Mouse (Mus musculus) heart, embryonic 16.5 days (tissue): ENCODE measurements around the gene Dlg2. TPM values are rescaled to one million over a fixed set of nuclear protein-coding genes. Genes with fewer than 3 reads are reported as not detected.

Experiments
- ATAC-seq: fragments of 200-750 bp; cut with Nextera tagmentation; replicated peaks from 2 replicates; pipeline ENCODE4 v1.8.0; 2017; ENCODE audit warnings: moderate number of reproducible peaks; ENCODE audit not compliant: insufficient read depth, low FRiP score; ENCODE audit errors: extremely low read depth
- H3K27ac ChIP-seq: fragments of 300-500 bp; sonication (generic); 2 replicates; pipeline ENCODE4 v1.5.1; 2014; ENCODE audit warnings: mild to moderate bottlenecking, low read length, control low read depth, moderate library complexity
- H3K27me3 ChIP-seq: fragments of 300-500 bp; sonication (generic); 2 replicates; pipeline ENCODE4 v1.6.1; 2014; ENCODE audit warnings: low read length, mixed read lengths; ENCODE audit not compliant: control insufficient read depth, insufficient read depth
- H3K36me3 ChIP-seq: fragments of 300-500 bp; sonication (generic); 2 replicates; pipeline ENCODE4 v1.6.1; 2014; ENCODE audit not compliant: control insufficient read depth, insufficient read depth
- H3K4me1 ChIP-seq: fragments of 300-500 bp; sonication (generic); 2 replicates; pipeline ENCODE4 v1.6.1; 2014; ENCODE audit warnings: low read length, mixed read lengths; ENCODE audit not compliant: control insufficient read depth, insufficient read depth
- H3K4me2 ChIP-seq: fragments of 300-500 bp; sonication (generic); 2 replicates; pipeline ENCODE4 v1.6.1; 2014; ENCODE audit warnings: low read depth, mild to moderate bottlenecking, control low read depth, low read length
- H3K4me3 ChIP-seq: fragments of 300-500 bp; sonication (generic); 2 replicates; pipeline ENCODE4 v1.5.1; 2014; ENCODE audit warnings: mild to moderate bottlenecking, control low read depth, low read length
- H3K9ac ChIP-seq: fragments of 300-500 bp; sonication (generic); 2 replicates; pipeline ENCODE4 v1.6.1; 2014; ENCODE audit warnings: low read length, control low read depth
- H3K9me3 ChIP-seq: fragments of 300-500 bp; sonication (generic); replicated peaks from 2 replicates; pipeline ENCODE4 v1.6.1; 2016; ENCODE audit warnings: low read length; ENCODE audit not compliant: control insufficient read depth
- WGBS: fragments of 180-500 bp; shearing (Covaris S2); extraction: QIAGEN DNeasy Blood & Tissue Kit; methylation state at CpG from one replicate; pipeline ENCODE4 v1.1.7; 2014; 5-methylcytosine and 5-hydroxymethylcytosine counted together
- polyA plus RNA-seq: library from polyadenylated mRNA; unstranded; fragments of >200 nt; fragmentation: Nextera tagmentation; extraction: Ambion mirVana; gene quantifications from 2 replicates; pipeline ENCODE4 v1.2.1, GENCODE M21; 2015

Gene Dlg2
- polyA plus RNA-seq, 1 experiment from 2014 or later = 7.7 TPM

DNA sequence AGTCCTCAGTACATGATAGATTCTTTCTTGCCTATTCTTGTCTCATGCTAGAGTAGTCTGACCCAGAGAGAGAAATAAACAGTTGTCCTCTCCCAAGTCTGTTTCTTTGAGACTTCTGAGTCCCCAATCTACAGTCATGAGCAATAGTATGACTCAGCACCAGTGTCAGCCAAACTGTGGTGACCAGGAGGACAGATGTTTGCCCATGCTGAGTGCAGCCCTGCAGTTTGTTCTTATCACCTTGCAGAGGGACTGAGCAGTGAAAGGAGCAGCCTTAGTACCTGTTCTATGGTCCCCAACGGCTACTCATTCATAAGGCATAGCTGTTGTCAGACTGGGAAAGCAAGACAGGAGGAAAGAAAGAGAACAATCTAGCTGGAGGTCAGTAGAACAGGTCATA is 1072.3 kb downstream of the Dlg2 start:
- H3K4me3 ChIP-seq = no peak overlapping the region
- H3K27ac ChIP-seq = no peak overlapping the region
- 35% methylated on average over 1 of the region's 1 CpGs for WGBS
- no peak overlapping the region for H3K4me2 ChIP-seq
- no peak overlapping the region for H3K9ac ChIP-seq
- no peaks in the 10 kb centered on the region for H3K36me3 ChIP-seq
- no peaks in the 10 kb centered on the region for H3K27me3 ChIP-seq
- H3K4me1 ChIP-seq = no peaks in the 10 kb centered on the region
- no peak for ATAC-seq
- H3K9me3 ChIP-seq = no peaks in the 10 kb centered on the region

DNA sequence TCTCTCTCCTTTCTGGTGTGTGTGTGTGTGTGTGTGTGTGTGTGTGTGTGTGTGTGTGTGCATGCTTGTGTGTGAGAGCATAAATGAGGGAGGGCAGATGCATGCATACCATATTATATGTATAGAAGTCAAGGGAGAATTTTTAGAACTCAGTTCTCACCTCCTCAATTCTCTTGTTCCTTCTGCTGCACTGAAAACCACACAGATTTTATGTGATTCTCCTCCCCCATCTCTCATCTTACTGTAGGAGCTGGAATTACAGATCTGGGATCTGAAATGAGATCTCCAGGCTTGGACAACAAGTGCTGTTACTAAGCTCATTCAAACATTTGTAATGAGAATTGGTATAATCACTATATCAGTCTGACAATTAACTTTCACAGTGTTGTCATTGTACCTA is 1081.1 kb downstream of the Dlg2 start:
- no peak overlapping the region for H3K4me3 ChIP-seq
- no peaks in the 10 kb centered on the region for H3K4me1 ChIP-seq
- no peak overlapping the region for H3K9ac ChIP-seq
- no peak overlapping the region for H3K4me2 ChIP-seq
- no peaks in the 10 kb centered on the region for H3K36me3 ChIP-seq
- ATAC-seq = no peak
- no peaks in the 10 kb centered on the region for H3K9me3 ChIP-seq
- H3K27ac ChIP-seq = no peak overlapping the region
- H3K27me3 ChIP-seq = no peaks in the 10 kb centered on the region

GRCm38 (mm10) chr7:91567423-91567822 is 1091.0 kb downstream of the Dlg2 start:
- Histone ChIP-seq H3K36me3 (no peaks in the 10 kb centered on the region), H3K4me1 (no peaks in the 10 kb centered on the region), H3K27me3 (no peaks in the 10 kb centered on the region), H3K9ac (no peak overlapping the region), H3K9me3 (no peaks in the 10 kb centered on the region), H3K4me2 (no peak overlapping the region), H3K27ac (no peak overlapping the region), H3K4me3 (no peak overlapping the region)
- no peak for ATAC-seq

DNA sequence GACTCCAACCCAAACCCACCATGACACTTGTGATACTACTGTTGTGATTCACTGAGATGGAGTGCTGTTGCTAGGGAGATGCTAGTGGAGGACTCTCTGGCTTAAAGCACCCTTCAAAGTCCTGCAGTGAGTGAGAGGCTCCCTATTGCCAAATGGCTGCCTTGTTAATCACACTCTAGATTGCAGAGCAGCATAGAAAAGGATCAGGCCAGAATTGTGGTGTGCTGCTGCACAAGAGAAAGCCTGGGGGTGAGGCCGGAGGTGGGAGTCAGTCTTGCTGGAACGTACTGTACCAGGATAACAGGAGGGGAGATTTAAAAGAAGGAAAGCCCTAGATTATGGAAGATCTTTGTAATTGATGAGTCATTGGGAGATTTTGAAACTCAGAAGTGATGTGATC is 1094.5 kb downstream of the Dlg2 start:
- H3K27me3 ChIP-seq = no peaks in the 10 kb centered on the region
- H3K4me2 ChIP-seq = no peak overlapping the region
- ATAC-seq = no peak
- H3K36me3 ChIP-seq = no peaks in the 10 kb centered on the region
- H3K4me1 ChIP-seq = no peaks in the 10 kb centered on the region
- WGBS = 82% methylated on average over 2 of the region's 2 CpGs
- no peak overlapping the region for H3K4me3 ChIP-seq
- H3K9me3 ChIP-seq = no peaks in the 10 kb centered on the region
- no peak overlapping the region for H3K9ac ChIP-seq
- no peak overlapping the region for H3K27ac ChIP-seq

- no peak for ATAC-seq
- Histone ChIP-seq H3K36me3 (no peaks in the 10 kb centered on the region), H3K27me3 (no peaks in the 10 kb centered on the region), H3K9ac (no peak overlapping the region), H3K4me1 (no peaks in the 10 kb centered on the region), H3K4me2 (no peak overlapping the region), H3K9me3 (no peaks in the 10 kb centered on the region), H3K4me3 (no peak overlapping the region), H3K27ac (no peak overlapping the region)
- 52% methylated on average over 2 of the region's 2 CpGs for WGBS
Observed at GRCm38 (mm10) chr7:91572666-91573065, 1096.2 kb downstream of the Dlg2 start.

DNA sequence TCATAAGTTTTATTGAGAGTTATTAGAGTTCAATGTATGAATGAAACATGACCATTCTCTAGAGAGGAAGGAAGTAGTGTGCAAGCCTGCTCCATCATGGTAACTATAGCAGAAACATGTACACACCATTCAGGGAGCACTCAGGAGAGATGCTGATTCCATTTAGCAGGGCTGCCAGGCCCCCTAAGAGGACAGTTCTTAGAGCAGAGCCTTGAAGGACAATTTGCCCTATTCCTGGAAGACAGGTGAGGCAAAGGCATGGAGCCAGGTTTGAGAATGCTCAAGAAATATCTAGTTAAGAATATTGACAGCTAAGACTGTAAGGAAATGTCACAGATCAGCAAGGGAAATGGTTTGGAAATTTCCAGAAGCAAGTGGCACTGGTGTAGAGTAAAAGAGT is 1096.8 kb downstream of the Dlg2 start:
- ATAC-seq = no peak
- no peak overlapping the region for H3K4me2 ChIP-seq
- no peak overlapping the region for H3K27ac ChIP-seq
- no peak overlapping the region for H3K9ac ChIP-seq
- H3K36me3 ChIP-seq = no peaks in the 10 kb centered on the region
- no peaks in the 10 kb centered on the region for H3K4me1 ChIP-seq
- no peaks in the 10 kb centered on the region for H3K27me3 ChIP-seq
- H3K4me3 ChIP-seq = no peak overlapping the region
- no peaks in the 10 kb centered on the region for H3K9me3 ChIP-seq

DNA sequence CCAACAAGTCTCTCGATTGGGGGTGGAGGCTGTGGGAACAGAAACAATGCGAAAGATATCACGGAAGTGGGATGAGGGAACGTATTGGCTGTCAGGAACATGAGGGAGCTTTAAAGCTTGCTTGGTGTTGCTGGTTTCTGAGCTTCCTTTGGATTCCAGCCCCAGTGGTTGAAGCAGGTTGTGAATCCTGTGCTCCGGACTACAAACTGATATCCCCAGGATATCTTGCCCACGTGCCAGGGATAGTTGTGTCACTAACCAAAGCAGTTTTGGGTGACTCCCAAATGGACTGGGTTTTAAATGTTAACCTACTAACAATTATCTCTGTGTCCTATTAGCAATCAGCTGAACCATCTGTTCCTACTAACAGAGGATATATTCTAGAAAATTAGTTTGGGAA is 1099.7 kb downstream of the Dlg2 start:
- Histone ChIP-seq H3K4me1 (no peaks in the 10 kb centered on the region), H3K4me2 (no peak overlapping the region), H3K9ac (no peak overlapping the region), H3K36me3 (no peaks in the 10 kb centered on the region), H3K27ac (no peak overlapping the region), H3K27me3 (no peaks in the 10 kb centered on the region), H3K4me3 (no peak overlapping the region), H3K9me3 (no peaks in the 10 kb centered on the region)
- WGBS = 68% methylated on average over 6 of the region's 6 CpGs
- no peak for ATAC-seq

- Histone ChIP-seq H3K36me3 (no peaks in the 10 kb centered on the region), H3K27me3 (no peaks in the 10 kb centered on the region), H3K4me3 (no peak overlapping the region), H3K4me2 (no peak overlapping the region), H3K4me1 (no peaks in the 10 kb centered on the region), H3K27ac (no peak overlapping the region), H3K9ac (no peak overlapping the region), H3K9me3 (no peaks in the 10 kb centered on the region)
- no peak for ATAC-seq
- WGBS = 56% methylated on average over 2 of the region's 2 CpGs
Observed at GRCm38 (mm10) chr7:91582203-91582602, 1105.7 kb downstream of the Dlg2 start.

DNA sequence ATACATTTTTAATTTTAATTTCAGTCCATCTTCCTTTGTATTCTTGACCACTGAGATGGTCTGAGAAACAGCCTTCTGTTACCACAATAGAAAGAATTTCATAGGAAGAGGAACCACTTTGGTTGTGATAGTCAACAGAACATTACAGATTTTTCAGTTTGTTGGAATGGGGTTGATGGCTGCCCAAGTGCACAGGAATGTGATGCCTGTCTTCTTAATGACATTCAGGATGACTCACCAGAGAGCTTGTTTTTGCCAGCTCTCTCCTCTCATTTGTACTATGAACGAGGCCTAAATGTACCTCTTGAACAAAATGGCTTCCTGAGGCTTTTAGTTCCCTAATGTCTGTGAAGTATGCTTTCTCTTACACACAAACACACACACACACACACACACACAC is 1107.1 kb downstream of the Dlg2 start:
- Histone ChIP-seq H3K4me3 (no peak overlapping the region), H3K4me1 (no peaks in the 10 kb centered on the region), H3K4me2 (no peak overlapping the region), H3K27ac (no peak overlapping the region), H3K9ac (no peak overlapping the region), H3K9me3 (no peaks in the 10 kb centered on the region), H3K27me3 (no peaks in the 10 kb centered on the region), H3K36me3 (no peaks in the 10 kb centered on the region)
- ATAC-seq = no peak
- WGBS = 45% methylated on average over 1 of the region's 1 CpGs
